Mouse (Mus musculus) heart, postnatal 4 days (tissue): ENCODE results near the gene Stat4. TPM values are rescaled to one million over a fixed set of nuclear protein-coding genes. Genes with fewer than 3 reads are reported as not detected.
"Not testable (repeated sequence)": the region's sequence is repeated elsewhere in the genome, so short reads cannot be mapped to it uniquely, and the experiment has no call there.

ENCODE experiments used
- DNase-seq: peaks from one replicate; pipeline ENCODE4 v3.0.0; 2021
- total RNA-seq, 2 experiments: library from RNA; stranded (reverse); gene quantifications; 2 replicates each; pipeline ENCODE4 v1.2.3; 2021

Gene Stat4
- total RNA-seq, 2 experiments from 2014 or later: 0.25 to 0.33 TPM

GRCm38 (mm10) chr1:52034816-52035752 is 48.1 kb downstream of the Stat4 start:
- DNase-seq: no peak

DNA sequence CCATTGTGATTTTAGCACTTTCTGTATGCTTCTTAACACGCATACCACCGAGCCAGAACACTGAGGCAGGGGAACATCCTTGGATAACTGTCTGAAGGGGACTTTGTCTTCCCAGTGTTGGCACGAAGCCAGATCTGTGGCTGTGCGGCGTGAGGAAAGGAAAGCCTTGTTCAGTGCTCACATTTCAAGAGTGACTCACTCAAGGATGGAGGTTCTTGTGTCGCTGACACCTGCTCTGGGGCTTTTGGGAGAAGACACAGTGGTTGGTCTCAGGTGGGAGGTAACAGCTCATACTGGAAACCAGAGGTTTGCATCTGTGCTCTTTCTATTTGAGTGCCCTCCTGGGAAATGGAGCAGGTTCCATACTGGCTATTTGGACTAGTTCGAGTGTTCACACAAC is 52.2 kb downstream of the Stat4 start:
- DNase-seq: peak; percentile 20

- DNase-seq: no peak
Measured at GRCm38 (mm10) chr1:52039626-52040025, 52.7 kb downstream of the Stat4 start.

GRCm38 (mm10) chr1:52040366-52041061 is 53.6 kb downstream of the Stat4 start:
- no peak for DNase-seq

- DNase-seq: no peak
Measured at GRCm38 (mm10) chr1:52043191-52043590, 56.2 kb downstream of the Stat4 start.

GRCm38 (mm10) chr1:52046891-52047290 is 59.9 kb downstream of the Stat4 start:
- DNase-seq: not testable (repeated sequence)

DNA sequence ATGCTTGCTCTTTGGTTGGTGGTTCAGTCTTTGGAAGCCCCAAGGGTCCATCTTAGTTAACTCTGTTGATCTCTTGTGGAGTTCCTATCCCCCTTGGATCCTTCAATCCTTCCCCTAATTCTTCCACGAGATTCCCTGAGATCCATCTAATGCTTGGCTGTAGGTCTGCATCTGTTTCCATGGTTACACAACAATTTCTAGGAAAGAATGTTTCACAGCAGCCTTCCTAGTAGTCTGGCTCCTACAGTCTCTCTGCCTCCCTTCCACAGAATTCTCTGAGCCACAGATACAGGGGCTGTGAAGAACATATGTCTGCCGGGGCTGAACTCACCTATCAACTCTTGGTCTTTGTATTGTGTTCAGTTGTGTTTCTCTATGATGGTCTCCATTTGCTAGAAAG is 61.8 kb downstream of the Stat4 start:
- no peak for DNase-seq

DNA sequence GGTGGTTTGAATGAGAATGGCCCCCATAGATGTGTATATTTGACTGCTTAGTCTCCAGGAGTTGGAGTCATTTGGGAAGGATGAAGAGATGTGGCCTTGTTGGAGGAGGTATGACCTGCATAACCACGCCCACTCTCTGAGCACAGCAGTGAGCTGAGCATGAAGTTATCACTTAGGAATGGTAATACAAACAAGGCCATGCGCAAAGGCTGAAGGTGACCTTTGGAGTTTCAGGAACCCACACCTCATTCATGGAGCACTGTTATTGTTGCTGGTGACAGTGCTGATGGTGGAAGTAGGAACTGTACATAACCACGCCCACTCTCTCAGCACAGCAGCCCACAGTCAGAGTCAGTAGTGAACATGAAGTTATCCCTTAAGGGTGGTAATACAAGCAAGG is 62.9 kb downstream of the Stat4 start:
- no peak for DNase-seq

DNA sequence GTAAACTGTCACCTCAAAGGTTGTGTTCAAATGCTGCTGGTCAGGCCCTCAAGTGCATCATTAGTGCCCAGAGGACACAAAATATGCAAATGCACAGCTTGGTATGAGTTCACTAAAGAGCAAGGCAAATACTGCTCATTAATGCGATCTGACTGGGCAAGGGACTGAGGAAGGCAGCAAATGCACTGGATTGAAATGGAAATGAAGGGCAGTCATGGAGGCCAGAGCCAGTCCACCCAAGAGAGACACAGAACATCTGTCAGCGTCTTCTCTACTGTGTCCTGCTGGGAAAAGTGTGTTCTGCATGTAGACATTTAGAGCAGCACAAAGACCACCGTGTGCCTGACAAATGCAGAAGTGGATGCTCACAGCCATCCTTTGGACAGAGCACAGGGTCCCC is 64.6 kb downstream of the Stat4 start:
- no peak for DNase-seq

DNA sequence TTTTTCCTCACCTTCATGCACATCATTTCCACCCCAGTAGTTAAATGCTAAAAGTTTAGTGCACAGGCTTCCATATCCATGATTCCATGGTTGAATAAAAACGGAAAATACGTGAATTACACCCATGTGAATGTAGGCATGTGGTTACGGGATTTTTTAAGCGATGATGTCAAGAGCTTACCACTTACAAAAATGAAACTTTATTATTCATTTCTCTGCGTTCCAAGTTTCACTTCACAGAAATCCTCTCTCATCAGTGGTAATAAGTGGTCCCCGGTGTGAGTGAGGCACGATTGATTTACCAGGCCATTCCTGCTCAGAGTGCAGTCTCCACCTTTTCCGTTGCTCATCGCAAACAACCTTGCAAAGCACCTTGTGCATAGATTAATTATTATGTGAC is 66.0 kb downstream of the Stat4 start:
- no peak for DNase-seq

GRCm38 (mm10) chr1:52055947-52056346 is 69.0 kb downstream of the Stat4 start:
- no peak for DNase-seq

DNA sequence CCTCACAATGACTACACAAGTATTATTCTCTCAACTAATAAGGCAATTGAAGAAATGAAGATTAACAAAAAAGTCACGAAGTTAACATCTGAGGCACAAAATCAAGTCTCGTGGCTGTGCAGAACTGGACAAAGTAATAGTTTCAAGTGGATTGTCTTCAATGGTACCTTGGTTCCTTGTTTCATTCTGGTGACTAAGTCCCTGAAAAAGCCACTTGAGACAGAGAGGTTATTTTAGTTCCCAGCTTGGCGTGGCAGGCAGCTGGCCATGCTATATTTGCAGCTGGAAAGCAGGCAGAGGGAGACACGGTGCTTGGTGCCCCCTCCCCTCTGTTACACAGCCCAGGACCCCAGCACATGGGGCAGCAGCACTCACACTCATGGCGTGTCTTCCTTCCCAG is 70.2 kb downstream of the Stat4 start:
- DNase-seq: no peak

GRCm38 (mm10) chr1:52066276-52066675 is 79.3 kb downstream of the Stat4 start:
- no peak for DNase-seq

- no peak for DNase-seq
Measured at GRCm38 (mm10) chr1:52066694-52067093, 79.7 kb downstream of the Stat4 start.

- DNase-seq: no peak
Measured at GRCm38 (mm10) chr1:52079724-52080367, 92.9 kb downstream of the Stat4 start.

DNA sequence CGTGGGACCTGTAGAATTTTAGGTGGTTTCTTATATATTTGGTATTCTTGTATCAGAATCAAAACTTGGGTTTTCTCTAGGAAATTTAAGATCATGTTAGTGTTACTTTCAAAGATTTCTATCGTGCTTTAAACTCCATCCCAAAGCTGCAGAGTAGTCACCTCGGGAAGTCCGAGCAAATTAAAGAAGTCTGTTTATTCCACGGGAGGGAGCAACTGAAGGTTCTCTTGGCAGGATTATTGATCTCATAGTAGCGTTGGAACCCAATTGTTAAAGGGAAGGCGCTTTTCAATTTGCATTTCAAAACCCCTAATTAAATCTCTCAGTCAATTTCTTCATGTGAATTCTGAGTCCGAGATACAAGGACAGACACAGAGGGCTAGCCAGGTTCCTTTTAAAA is 93.4 kb downstream of the Stat4 start:
- no peak for DNase-seq

DNA sequence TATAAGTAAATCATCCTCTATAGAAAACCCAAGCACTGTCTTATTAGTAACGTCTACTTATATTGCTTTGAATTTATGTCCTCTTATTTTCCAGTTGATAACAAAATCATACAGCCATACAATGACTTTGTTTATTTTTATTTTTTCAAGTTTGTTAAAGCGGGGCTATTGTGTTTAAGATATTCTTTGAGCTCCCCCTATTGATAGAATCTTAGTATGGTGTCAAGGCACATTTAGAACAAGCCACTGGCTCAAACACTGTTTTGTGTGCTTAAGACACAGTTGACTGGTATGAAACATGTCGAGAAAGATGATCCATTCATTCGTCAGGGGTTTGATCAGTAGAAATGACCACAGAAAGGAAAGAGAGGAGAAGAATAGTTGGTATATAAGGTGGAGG is 99.3 kb downstream of the Stat4 start:
- no peak for DNase-seq

DNA sequence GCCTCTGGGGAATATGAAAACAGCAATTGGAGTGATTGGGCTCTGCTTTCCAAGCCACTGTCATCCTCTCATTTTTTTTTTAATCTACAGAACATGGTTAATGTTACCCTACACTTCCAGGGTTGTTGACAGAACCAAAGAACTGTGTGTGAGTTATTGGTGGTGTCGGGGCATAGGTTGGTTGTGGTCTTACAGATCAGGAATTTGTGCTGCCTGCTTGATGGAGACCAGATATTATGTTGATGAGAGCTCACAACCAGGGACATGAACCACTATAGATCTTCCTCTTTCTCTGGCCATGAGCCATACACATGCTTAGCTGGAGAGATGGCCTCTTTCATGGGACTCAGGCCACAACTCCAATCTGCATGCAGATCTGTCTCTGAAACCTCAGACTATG is 100.2 kb downstream of the Stat4 start:
- DNase-seq: no peak

DNA sequence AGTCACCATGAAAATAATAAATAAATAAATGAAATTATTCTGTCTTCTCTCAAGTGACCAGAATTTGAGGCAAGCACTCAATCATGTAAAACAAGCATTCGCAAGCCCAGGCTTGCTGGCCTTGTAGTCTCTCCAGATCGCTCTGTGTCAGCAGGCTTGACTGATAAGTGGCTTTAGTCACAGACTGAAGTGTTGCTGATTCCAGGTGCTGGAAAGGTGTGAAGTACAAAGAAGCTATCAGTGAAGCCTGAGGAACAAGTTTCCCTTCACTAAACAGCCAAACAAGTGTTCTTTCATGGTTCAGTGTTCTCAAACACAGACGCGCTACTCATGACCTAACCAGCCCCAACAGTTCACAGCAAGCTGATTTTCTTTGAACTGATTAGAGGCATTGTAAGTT is 101.7 kb downstream of the Stat4 start:
- no peak for DNase-seq

GRCm38 (mm10) chr1:52098618-52099232 is 111.8 kb downstream of the Stat4 start:
- DNase-seq: peak; percentile 57

- DNase-seq: no peak
Measured at GRCm38 (mm10) chr1:52100496-52100895, 113.5 kb downstream of the Stat4 start.

- DNase-seq: no peak
Measured at GRCm38 (mm10) chr1:52102795-52103194, 115.8 kb downstream of the Stat4 start.

DNA sequence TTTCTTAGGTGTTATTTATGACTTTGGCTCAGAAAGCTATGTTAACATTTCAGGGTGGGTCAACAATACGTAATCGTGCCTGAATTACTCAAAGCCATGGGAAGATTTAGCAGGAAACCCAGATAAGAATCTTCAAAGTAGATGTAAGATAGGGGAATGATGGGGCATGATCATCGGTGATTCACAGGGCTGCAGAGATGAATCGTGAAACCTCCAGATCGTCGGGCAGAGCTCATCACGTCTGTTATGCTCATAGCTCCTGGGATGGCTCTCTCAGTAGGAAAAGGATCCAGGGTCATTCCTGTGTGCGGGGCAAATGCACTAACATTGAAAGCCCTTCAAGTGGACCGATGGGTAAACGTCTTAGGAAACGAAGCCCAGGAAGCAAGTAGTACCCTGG is 120.3 kb downstream of the Stat4 start:
- no peak for DNase-seq
